Mouse (Mus musculus) limb, embryonic 10.5 days (tissue): ENCODE measurements around the gene Nosip. TPM values are rescaled to one million over a fixed set of nuclear protein-coding genes. Genes with fewer than 3 reads are reported as not detected.
"Not testable (repeated sequence)": the region's sequence is repeated elsewhere in the genome, so short reads cannot be mapped to it uniquely, and the experiment has no call there.

Source experiments
- DNase-seq: peaks from one replicate; pipeline ENCODE4 v3.0.0-alpha.2; 2017; ENCODE audit warnings: low spot score
- H3K27ac ChIP-seq: fragments of 300-500 bp; sonication (generic); 2 replicates; pipeline ENCODE4 v1.5.1; 2016; ENCODE audit warnings: mild to moderate bottlenecking
- H3K27me3 ChIP-seq: fragments of 300-500 bp; sonication (generic); 2 replicates; pipeline ENCODE4 v1.6.1; 2016; ENCODE audit warnings: low read depth, mild to moderate bottlenecking; ENCODE audit not compliant: poor library complexity, severe bottlenecking
- H3K36me3 ChIP-seq: fragments of 300-500 bp; sonication (generic); 2 replicates; pipeline ENCODE4 v1.6.1; 2016; ENCODE audit warnings: mild to moderate bottlenecking, moderate library complexity
- H3K4me1 ChIP-seq: fragments of 300-500 bp; sonication (generic); 2 replicates; pipeline ENCODE4 v1.6.1; 2016
- H3K4me3 ChIP-seq: fragments of 300-500 bp; sonication (generic); 2 replicates; pipeline ENCODE4 v1.5.1; 2016; ENCODE audit warnings: mild to moderate bottlenecking, moderate library complexity
- H3K9me3 ChIP-seq: fragments of 300-500 bp; sonication (generic); replicated peaks from 2 replicates; pipeline ENCODE4 v1.6.1; 2016; ENCODE audit warnings: mild to moderate bottlenecking
- WGBS: fragments of 180-500 bp; shearing (Covaris S2); methylation state at CpG from one replicate; pipeline ENCODE4 v1.1.7; 2016; 5-methylcytosine and 5-hydroxymethylcytosine counted together
- polyA plus RNA-seq: library from polyadenylated mRNA; unstranded; fragments of >200 nt; fragmentation: Nextera tagmentation; extraction: Ambion mirVana; gene quantifications from 2 replicates; pipeline ENCODE4 v1.2.1, GENCODE M21; 2016

The Nosip gene
- polyA plus RNA-seq, 1 experiment from 2014 or later, result 80.4 TPM

- no peak for DNase-seq
- no peak overlapping the region for H3K4me3 ChIP-seq
- H3K36me3 ChIP-seq, result peaks cover 62% of the 10 kb centered on the region
- H3K9me3 ChIP-seq, result no peaks in the 10 kb centered on the region
- H3K4me1 ChIP-seq, result peaks cover 29% of the 10 kb centered on the region
- H3K27me3 ChIP-seq, result no peaks in the 10 kb centered on the region
- no peak overlapping the region for H3K27ac ChIP-seq
- 83% methylated on average over 5 of the region's 5 CpGs for WGBS
Measured at GRCm38 (mm10) chr7:45119780-45120709, 57.8 kb downstream of the Nosip start.

DNA sequence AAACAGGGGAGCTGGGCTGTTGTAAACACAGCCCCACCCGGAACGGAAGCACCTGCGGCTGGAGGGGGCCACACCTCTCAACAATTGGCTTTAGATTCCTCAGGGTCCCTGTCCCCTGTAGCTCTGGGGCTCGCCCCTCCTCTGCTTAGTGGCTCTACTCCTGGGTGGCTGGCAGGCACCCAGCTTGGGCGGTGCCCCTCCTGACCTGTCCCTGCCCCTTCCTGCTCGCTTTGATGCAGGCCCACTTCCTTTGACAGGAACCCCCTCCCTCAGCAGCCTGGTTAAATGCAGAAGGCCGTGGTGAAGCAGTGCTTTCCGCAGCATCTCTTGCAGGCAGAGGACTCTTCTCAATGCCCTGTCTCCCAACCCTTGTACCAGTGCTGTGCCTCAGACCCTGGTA, 59.2 kb downstream of the Nosip start:
- 73% methylated on average over 8 of the region's 8 CpGs for WGBS
- H3K27me3 ChIP-seq, result no peaks in the 10 kb centered on the region
- H3K36me3 ChIP-seq, result peaks cover 75% of the 10 kb centered on the region
- no peak for DNase-seq
- peaks cover 43% of the 10 kb centered on the region for H3K4me1 ChIP-seq
- peak overlapping the region; percentile 18 for H3K4me3 ChIP-seq
- H3K9me3 ChIP-seq, result no peaks in the 10 kb centered on the region
- no peak overlapping the region for H3K27ac ChIP-seq

DNA sequence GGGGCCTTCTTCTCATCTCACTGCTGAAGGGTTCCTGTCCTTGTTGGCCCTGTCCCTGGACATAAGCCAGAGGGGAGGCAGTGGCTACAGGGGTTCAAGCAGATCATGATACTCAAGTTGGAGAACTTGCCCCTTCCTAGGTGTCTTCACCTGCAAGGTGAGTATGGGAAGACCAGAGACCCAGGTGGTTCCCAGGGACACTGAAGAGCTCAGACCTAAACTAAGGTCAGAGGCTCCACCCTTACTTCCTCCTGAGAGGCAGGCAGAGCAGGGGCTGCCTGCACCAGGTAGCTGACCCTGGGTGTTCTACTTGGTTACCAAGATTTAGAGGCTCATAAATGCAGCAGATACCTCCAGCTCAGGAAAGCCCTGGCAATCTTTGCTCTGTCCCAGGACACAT, 59.7 kb downstream of the Nosip start:
- no peak for DNase-seq
- H3K27ac ChIP-seq, result no peak overlapping the region
- H3K4me3 ChIP-seq, result peak overlapping the region; percentile 18
- H3K36me3 ChIP-seq, result peaks cover 81% of the 10 kb centered on the region
- H3K4me1 ChIP-seq, result peaks cover 48% of the 10 kb centered on the region
- no peaks in the 10 kb centered on the region for H3K27me3 ChIP-seq
- H3K9me3 ChIP-seq, result no peaks in the 10 kb centered on the region

DNA sequence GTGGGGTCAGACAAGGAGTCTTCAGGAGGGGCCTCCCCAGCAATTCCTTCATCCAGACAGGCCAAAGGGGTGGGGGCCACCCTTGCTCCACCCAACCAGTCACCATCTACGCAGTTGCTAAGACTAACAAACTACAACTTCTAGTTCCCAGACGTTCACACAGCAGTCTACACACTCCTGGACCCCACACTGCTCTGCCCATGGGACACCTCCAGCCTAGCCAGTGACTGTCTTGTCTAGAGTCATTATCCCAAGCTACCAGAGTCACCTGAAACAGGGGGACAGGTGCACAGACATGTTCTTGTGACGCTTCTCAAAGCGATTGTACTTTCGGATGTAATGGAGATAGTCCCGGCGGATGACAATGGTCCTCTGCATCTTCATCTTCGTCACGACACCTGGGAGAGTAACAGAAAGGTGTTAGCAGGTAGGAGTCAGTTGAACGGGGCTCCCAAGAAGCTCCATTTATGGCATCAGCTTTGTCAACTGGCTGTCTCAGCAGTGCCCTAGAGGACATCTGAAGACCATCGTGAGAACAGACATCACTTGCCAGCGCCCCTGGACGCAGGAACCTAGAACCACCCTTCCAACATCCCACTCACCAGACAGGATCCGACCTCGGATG, 60.4 kb downstream of the Nosip start:
- Histone ChIP-seq H3K27ac (peak overlapping the region; percentile 95), H3K4me1 (peaks cover 53% of the 10 kb centered on the region), H3K4me3 (peak overlapping the region; percentile 84), H3K27me3 (no peaks in the 10 kb centered on the region), H3K36me3 (peaks cover 85% of the 10 kb centered on the region), H3K9me3 (no peaks in the 10 kb centered on the region)
- no peak for DNase-seq
- WGBS, result 83% methylated on average over 15 of the region's 15 CpGs

DNA sequence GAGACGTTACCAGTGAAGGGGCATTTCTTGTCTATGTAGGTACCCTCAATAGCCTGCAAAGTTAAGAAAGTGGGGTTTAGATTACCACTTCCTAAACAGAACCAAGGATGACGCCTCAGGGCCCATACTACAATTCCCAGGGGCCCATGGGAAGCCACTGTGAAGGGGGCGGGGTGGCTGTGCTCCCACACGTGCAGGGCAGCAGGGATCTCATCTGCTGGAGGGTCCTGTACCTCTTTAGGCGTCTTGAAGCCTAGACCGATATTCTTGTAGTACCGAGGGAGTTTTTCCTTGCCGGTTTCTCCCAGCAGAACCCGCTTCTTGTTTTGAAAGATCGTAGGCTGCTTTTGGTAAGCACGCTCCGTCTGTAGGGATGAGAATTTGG, 60.9 kb downstream of the Nosip start:
- no peak for DNase-seq

DNA sequence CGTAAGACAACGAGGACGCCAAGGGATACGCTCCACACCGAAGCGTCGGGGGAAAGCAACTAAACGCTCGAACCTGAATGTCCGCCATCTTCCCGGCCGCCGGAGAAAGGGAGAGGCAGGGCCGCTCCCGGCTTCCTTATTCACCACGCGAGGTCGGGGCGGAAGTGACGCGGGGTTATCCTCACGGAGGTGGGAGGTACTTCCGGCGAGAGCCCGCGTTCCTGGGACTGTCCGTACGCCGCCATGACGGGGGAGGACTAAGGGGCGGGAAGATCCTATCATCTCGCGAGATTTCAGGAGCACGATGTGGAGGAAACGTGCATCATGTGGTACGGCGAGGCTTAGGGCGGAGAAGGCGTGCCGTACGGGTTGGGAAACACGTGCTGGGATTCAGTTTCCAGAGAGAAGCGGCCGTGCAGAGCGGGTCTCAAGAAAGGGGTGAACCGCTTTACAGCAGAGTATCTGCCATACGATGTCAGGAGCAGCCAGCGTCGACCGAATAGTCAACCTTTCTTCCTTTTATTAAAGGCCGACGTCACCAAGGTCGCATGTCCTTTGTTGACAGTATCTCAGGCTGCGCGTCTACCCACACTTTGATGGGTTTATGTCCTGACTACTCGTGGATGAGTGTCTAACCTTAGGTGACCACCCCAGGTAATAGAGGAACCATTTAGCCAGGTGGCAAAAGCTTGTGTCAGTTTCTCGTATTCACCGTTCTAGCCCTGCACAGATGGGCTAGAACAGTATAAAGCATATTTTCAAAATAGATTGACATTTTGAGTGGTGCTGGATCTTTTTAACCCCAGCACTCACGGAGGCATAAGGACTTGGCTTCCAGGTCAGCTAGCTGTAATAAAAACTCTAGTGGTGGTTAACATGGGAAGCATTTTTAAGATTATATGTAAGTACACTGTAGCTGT, 62.3 kb downstream of the Nosip start, which contains the start of gene Rps11:
Gene Rps11 (minus strand): TSS at position 216 of the 920 bp plus-strand sequence.
- WGBS, result under 1% methylated on average over 59 of the region's 59 CpGs
- peak; percentile 99 for DNase-seq
- peaks cover 71% of the 10 kb centered on the region for H3K36me3 ChIP-seq
- no peaks in the 10 kb centered on the region for H3K27me3 ChIP-seq
- peak within 1 kb of the TSS; percentile 84 for H3K4me3 ChIP-seq
- H3K9me3 ChIP-seq, result no peaks in the 10 kb centered on the region
- peak within 1 kb of the TSS; percentile 95 for H3K27ac ChIP-seq
- H3K4me1 ChIP-seq, result peaks cover 57% of the 10 kb centered on the region

More for the DNA sequence above, 60.9 kb downstream of the Nosip start:
- Histone ChIP-seq H3K27me3 (no peaks in the 10 kb centered on the region), H3K27ac (peak overlapping the region; percentile 95), H3K4me1 (peaks cover 53% of the 10 kb centered on the region), H3K9me3 (no peaks in the 10 kb centered on the region), H3K4me3 (peak overlapping the region; percentile 84), H3K36me3 (peaks cover 84% of the 10 kb centered on the region)
- 22% methylated on average over 12 of the region's 12 CpGs for WGBS

GRCm38 (mm10) chr7:45125144-45125600, 62.9 kb downstream of the Nosip start:
- H3K4me3 ChIP-seq, result peak overlapping the region; percentile 84
- WGBS, result 10% methylated on average over 7 of the region's 7 CpGs
- H3K4me1 ChIP-seq, result peaks cover 62% of the 10 kb centered on the region
- H3K27me3 ChIP-seq, result no peaks in the 10 kb centered on the region
- peak; percentile 68 for DNase-seq
- peaks cover 64% of the 10 kb centered on the region for H3K36me3 ChIP-seq
- peak overlapping the region; percentile 95; the same call in 1 of the 2 replicates for H3K27ac ChIP-seq
- H3K9me3 ChIP-seq, result no peaks in the 10 kb centered on the region

DNA sequence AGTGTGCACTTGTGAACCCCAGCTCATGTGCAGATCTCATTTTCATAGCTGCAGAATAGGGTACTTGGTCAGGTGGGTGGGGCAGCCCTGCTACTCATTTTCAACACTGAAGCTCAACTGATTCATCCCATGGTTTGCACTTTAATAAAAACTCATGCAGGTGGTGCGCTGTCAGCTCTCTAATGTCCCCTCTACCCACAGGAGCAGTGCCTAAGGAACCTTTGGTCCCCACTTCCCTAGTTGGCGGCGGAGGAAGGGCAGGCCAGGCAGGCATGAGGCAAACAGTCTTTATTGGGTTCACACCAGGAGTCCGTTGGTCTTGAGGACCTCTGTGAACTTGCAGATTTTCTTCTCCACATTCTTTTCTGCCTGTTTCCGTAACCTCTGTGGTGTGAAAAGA, 63.4 kb downstream of the Nosip start:
- not testable (repeated sequence) for H3K27me3 ChIP-seq, DNase-seq, H3K27ac ChIP-seq, H3K9me3 ChIP-seq
- Histone ChIP-seq H3K36me3 (peaks cover 59% of the 10 kb centered on the region), H3K4me3 (peak overlapping the region; percentile 84), H3K4me1 (peaks cover 62% of the 10 kb centered on the region)
- 66% methylated on average over 5 of the region's 5 CpGs for WGBS

DNA sequence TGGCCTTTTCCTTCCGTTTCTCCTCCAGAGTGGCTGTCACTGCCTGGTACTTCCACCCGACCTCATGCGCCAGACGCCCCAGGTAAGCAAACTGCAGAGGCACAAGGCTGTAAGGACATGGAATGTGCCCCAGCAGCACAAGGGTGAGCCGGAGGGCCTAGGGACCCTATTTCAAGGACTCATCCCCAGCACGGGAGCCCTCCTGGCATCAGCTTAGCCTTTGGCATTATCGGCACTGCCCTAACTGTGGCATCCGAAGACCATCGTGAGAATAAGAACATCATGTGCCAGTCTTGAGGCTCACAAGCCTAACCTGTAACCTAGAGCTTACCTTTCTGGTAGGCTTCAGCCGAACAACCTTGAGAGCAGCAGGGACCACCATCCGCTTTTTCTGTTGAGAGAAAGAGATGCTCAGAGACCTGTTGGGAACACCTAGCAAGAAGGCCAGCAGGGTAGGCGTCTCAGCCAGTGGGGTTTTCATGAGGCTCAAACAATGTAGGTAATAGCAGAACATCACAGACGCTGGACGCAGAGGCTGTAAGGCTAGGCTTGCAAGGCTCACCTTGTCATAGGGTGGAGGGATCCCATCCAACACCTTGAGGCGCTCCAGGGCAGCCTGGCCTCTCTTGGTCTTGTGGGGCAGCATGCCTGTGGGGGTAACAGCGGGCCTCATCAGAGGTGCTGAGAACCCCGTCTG, 64.1 kb downstream of the Nosip start:
- H3K9me3 ChIP-seq, result no peaks in the 10 kb centered on the region
- peaks cover 53% of the 10 kb centered on the region for H3K36me3 ChIP-seq
- H3K27ac ChIP-seq, result peak overlapping the region; percentile 97
- H3K27me3 ChIP-seq, result no peaks in the 10 kb centered on the region
- DNase-seq, result no peak
- peaks cover 59% of the 10 kb centered on the region for H3K4me1 ChIP-seq
- peak overlapping the region; percentile 75 for H3K4me3 ChIP-seq
- WGBS, result 79% methylated on average over 17 of the region's 17 CpGs

DNA sequence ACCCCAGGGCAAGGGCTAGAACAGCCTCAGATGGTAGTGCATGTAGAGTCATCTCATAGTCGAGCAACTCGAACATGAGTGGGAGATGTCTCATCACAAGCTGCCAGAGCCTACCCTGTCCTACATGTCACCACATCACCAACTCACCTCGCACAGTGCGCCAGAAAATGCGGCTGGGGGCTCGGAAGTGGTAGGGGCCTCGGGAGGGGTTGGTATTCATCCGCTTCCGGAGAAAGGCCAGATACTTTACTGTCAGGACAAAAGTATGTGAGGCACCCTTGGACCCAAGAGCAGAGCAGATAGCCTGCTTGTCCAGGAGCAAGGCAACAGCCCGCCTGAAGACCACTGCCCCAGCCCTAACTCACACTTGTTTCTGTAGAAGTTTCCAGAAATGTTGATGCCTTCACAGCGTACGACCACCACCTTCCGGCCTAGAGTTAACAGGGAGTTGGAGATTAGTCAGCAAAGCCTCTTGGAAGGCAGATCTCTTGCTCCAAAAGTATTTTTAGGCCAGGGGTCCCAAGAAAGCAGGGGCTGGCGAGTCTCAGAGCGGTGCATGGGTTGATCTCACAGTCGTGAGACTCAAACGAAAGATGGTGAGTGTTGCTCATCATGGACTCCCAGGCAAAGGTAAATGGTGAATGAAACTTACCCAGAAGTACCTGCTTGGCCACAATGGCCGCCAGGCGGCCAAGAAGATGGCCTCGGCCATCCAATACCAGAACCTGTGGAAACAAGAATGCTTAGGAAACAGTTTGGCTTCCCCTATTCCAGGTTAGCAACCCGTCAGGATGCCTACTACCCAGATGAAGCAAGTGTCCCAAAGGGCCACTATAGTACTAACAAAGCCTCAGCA, 64.8 kb downstream of the Nosip start:
- WGBS, result 48% methylated on average over 21 of the region's 21 CpGs
- Histone ChIP-seq H3K27ac (peak overlapping the region; percentile 97), H3K36me3 (peaks cover 45% of the 10 kb centered on the region), H3K4me3 (peak overlapping the region; percentile 75), H3K9me3 (no peaks in the 10 kb centered on the region), H3K4me1 (peaks cover 51% of the 10 kb centered on the region), H3K27me3 (no peaks in the 10 kb centered on the region)
- no peak for DNase-seq
